29 mouse cellular contexts compared by ENCODE assay signal in genomic region chr6:114733156-114733555, GRCm38 (mm10).
DNase-seq lines count a peak whose midpoint lies in the region; ATAC-seq and TF ChIP-seq lines count a peak whose summit lies in the region.
"Had no signal": no experiment of that assay in that cellular context is flagged by ENCODE, and none has a peak within 500 bp of the region (broad histone marks: within the 10 kb centered on the region; RNA-seq: fewer than 3 reads in every experiment).

No protein-coding gene starts in this region.

- no peaks in the 10 kb centered on the region for H3K9me3 ChIP-seq in megakaryocyte, embryonic 14.5 days
- no peaks in the 10 kb centered on the region; the same call in 1 of the 2 replicates for H3K9me3 ChIP-seq in intestine, embryonic 16.5 days (ENCODE audit: control insufficient read depth, low read length)
- H3K9me3 ChIP-seq: embryonic facial prominence, embryonic 13.5 days; embryonic facial prominence, embryonic 15.5 days; forebrain, embryonic 10.5 days; forebrain, embryonic 12.5 days; G1E had no signal

- no peak for ATAC-seq in megakaryocyte, adult 5-6 weeks (ENCODE audit: poor library complexity, severe bottlenecking)
- ATAC-seq in intestine, embryonic 16.5 days = no peak
- ATAC-seq: activated CD4-positive, CD25-positive, alpha-beta regulatory T cell, adult 4 months; CD4-positive, CD25-positive, alpha-beta regulatory T cell, adult 4 months; forebrain, embryonic 14.5 days; forebrain, embryonic 16.5 days; Patski had no signal

- H3K27me3 ChIP-seq in megakaryocyte, embryonic 14.5 days (replicated peaks) = no peaks in the 10 kb centered on the region
- H3K27me3 ChIP-seq in intestine, embryonic 16.5 days (replicated peaks; ENCODE audit: control insufficient read depth, insufficient read depth, low read length) = no peaks in the 10 kb centered on the region
- H3K27me3 ChIP-seq: CH12.LX; embryonic facial prominence, embryonic 15.5 days; Patski had no signal

- H3K27ac ChIP-seq in gastrocnemius, adult 2 months = peak overlapping the region; percentile 72
- H3K27ac ChIP-seq in brown adipose tissue, adult 24 weeks (replicated peaks; ENCODE audit: low read depth, low read length) = peak overlapping the region; percentile 98
- H3K27ac ChIP-seq in intestine, embryonic 16.5 days (ENCODE audit: low read length) = no peak overlapping the region
- H3K27ac ChIP-seq: forebrain, embryonic 10.5 days; forebrain, embryonic 12.5 days had no signal

- H3K4me2 ChIP-seq in intestine, embryonic 16.5 days (ENCODE audit: low read depth, low read length) = no peak overlapping the region
- H3K4me2 ChIP-seq: embryonic facial prominence, embryonic 13.5 days; embryonic facial prominence, embryonic 15.5 days; forebrain, embryonic 12.5 days had no signal

- peaks cover 34% of the 10 kb centered on the region for H3K4me1 ChIP-seq in megakaryocyte, embryonic 14.5 days
- H3K4me1 ChIP-seq in brown adipose tissue, adult 24 weeks (ENCODE audit: control insufficient read depth, insufficient read depth, insufficient read length, low read length) = peaks cover 25% of the 10 kb centered on the region
- H3K4me1 ChIP-seq in intestine, embryonic 16.5 days (ENCODE audit: control insufficient read depth, insufficient read depth, low read length) = peaks cover 4% of the 10 kb centered on the region; the same call in 1 of the 2 replicates

- WGBS in intestine, embryonic 16.5 days = 73% methylated on average over 5 of the region's 5 CpGs

- H3K9ac ChIP-seq in intestine, embryonic 16.5 days (ENCODE audit: low read depth, low read length) = no peak overlapping the region
- H3K9ac ChIP-seq: embryonic facial prominence, embryonic 13.5 days; embryonic facial prominence, embryonic 15.5 days; forebrain, embryonic 12.5 days had no signal

- peaks cover 77% of the 10 kb centered on the region for H3K36me3 ChIP-seq in megakaryocyte, embryonic 14.5 days (replicated peaks; ENCODE audit: low read length)
- H3K36me3 ChIP-seq in intestine, embryonic 16.5 days (ENCODE audit: control insufficient read depth, insufficient read depth, low read length) = no peaks in the 10 kb centered on the region
- H3K36me3 ChIP-seq: embryonic facial prominence, embryonic 15.5 days; forebrain, embryonic 10.5 days; forebrain, embryonic 12.5 days had no signal

- no peak for TF ChIP-seq CTCF in gastrocnemius, adult 2 months (IDR thresholded peaks at IDR 0.05)

- DNase-seq in gastrocnemius, adult 2 months = no peak
- no peak for DNase-seq in gastrocnemius, postnatal 4 days (ENCODE audit: low spot score in 2 of 2)
- peak; percentile 54 for DNase-seq in Muller cell, postnatal 12 days (ENCODE audit: inconsistent ontology term)
- DNase-seq in heart, postnatal 4 days = no peak
- DNase-seq: adrenal gland, adult 8-10 months; B cell, adult 2 months; cerebellum, adult 11 months; cerebellum, adult 18-20 months; cerebellum, adult 8-10 months; cerebellum, adult 9-11 months; cerebellum, postnatal 14 days; cerebellum, postnatal 36 days; embryo, embryonic 11 days had no signal

- H3K4me3 ChIP-seq in gastrocnemius, adult 2 months = no peak overlapping the region
- H3K4me3 ChIP-seq in megakaryocyte, embryonic 14.5 days (replicated peaks) = peak overlapping the region; percentile 12
- no peak overlapping the region for H3K4me3 ChIP-seq in brown adipose tissue, adult 24 weeks (ENCODE audit: insufficient read depth, low read depth, low read length)
- no peak overlapping the region for H3K4me3 ChIP-seq in intestine, embryonic 16.5 days (ENCODE audit: low read length)
- H3K4me3 ChIP-seq: embryonic facial prominence, embryonic 13.5 days; embryonic facial prominence, embryonic 15.5 days; erythroblast, embryonic 14.5 days; forebrain, embryonic 10.5 days; forebrain, embryonic 12.5 days had no signal

- intact Hi-C loops in gastrocnemius, adult 2 months (cut with DNase I) = no loop called here
